Mouse (Mus musculus): ENCODE measurements at regions not wholly inside any gene's neighbourhood (a gene's known extent, or its start where the extent isn't known, plus 50 kb on each side); places are given as distances from the start of the nearest gene placed in this dataset.

DNA sequence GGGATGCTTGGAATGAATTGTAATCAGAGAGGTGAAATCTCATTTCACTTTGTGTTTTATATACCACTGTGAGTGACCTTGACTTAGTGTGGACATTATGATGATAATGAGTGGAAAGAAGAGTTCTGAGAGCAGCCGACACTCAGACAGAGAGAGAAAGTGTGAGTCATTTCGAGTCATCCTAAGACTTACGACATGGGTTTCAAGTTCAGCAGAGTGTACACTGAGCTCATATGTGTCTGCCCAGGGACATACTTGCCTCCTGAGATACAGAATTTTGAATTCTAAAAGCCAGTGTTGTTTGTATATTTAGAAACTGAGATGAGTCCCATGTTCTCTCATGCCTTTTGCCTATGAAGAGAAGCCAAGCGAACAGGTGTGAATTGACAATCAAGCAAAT is 126.6 kb downstream of the Anxa5 start:
- Histone ChIP-seq H3K27me3 (ENCODE audit: control insufficient read depth, insufficient read depth, low read length) (no peaks in the 10 kb centered on the region), H3K9me3 (replicated peaks; ENCODE audit: control insufficient read depth, low read length) (no peaks in the 10 kb centered on the region), H3K4me3 (ENCODE audit: low read depth, low read length) (no peak overlapping the region), H3K9ac (replicated peaks; ENCODE audit: low read length) (no peak overlapping the region), H3K27ac (replicated peaks; ENCODE audit: low read depth, low read length) (no peak overlapping the region), H3K4me1 (ENCODE audit: control insufficient read depth, insufficient read depth, low read length) (no peaks in the 10 kb centered on the region), H3K4me2 (ENCODE audit: low read depth, low read length) (no peak overlapping the region), H3K36me3 (replicated peaks; ENCODE audit: control insufficient read depth, insufficient read depth, low read depth, low read length) (no peaks in the 10 kb centered on the region)
- DNase-seq (ENCODE audit: low spot score) (no peak), ATAC-seq (replicated peaks; ENCODE audit: insufficient number of reproducible peaks, low FRiP score, low TSS enrichment, low read depth) (no peak)
- 94% methylated on average over 4 of the region's 4 CpGs for WGBS

- no peaks in the 10 kb centered on the region for H3K27me3 ChIP-seq (ENCODE audit: control insufficient read depth, insufficient read depth, low read length)
- no peaks in the 10 kb centered on the region for H3K9me3 ChIP-seq (replicated peaks; ENCODE audit: control insufficient read depth, low read length)
- H3K4me2 ChIP-seq (ENCODE audit: low read depth, low read length): no peak overlapping the region
- no peaks in the 10 kb centered on the region for H3K36me3 ChIP-seq (replicated peaks; ENCODE audit: control insufficient read depth, insufficient read depth, low read depth, low read length)
- H3K4me1 ChIP-seq (ENCODE audit: control insufficient read depth, insufficient read depth, low read length): no peaks in the 10 kb centered on the region
- DNase-seq (ENCODE audit: low spot score): no peak
- ATAC-seq (replicated peaks; ENCODE audit: insufficient number of reproducible peaks, low FRiP score, low TSS enrichment, low read depth): no peak
- H3K9ac ChIP-seq (replicated peaks; ENCODE audit: low read length): no peak overlapping the region
- H3K4me3 ChIP-seq (ENCODE audit: low read depth, low read length): no peak overlapping the region
- H3K27ac ChIP-seq (replicated peaks; ENCODE audit: low read depth, low read length): no peak overlapping the region
- WGBS: 74% methylated on average over 6 of the region's 6 CpGs
Measured at GRCm38 (mm10) chr3:36340889-36341533, 118.9 kb upstream of the Qrfpr start.

GRCm38 (mm10) chr3:36339656-36340055 is 117.5 kb upstream of the Qrfpr start:
- Histone ChIP-seq H3K9me3 (replicated peaks; ENCODE audit: control insufficient read depth, low read length) (no peaks in the 10 kb centered on the region), H3K36me3 (replicated peaks; ENCODE audit: control insufficient read depth, insufficient read depth, low read depth, low read length) (no peaks in the 10 kb centered on the region)

DNA sequence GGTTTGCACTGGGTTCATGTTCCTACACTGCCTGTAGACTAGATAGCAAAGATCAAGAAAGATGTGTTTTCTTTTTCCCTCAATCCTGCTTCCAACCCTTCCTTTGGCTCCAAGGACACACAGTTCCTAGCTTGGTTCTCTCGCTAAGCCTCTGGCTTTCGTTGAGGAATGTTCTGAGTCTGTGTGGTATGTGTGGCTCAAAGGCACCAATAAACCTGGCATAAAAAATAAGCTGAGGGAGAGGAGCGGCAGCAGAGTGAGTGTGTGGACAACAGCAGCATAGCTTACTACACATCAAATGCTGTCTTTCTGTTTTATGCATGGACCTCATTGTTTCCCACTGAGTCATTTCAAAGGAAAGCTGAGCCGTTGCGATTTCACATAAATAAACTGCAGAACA is 112.2 kb upstream of the Qrfpr start:
- H3K36me3 ChIP-seq (replicated peaks; ENCODE audit: control insufficient read depth, insufficient read depth, low read depth, low read length): no peaks in the 10 kb centered on the region
- no peaks in the 10 kb centered on the region for H3K9me3 ChIP-seq (replicated peaks; ENCODE audit: control insufficient read depth, low read length)
- H3K4me3 ChIP-seq (ENCODE audit: low read depth, low read length): no peak overlapping the region
- H3K27ac ChIP-seq (replicated peaks; ENCODE audit: low read depth, low read length): no peak overlapping the region
- H3K4me1 ChIP-seq (ENCODE audit: control insufficient read depth, insufficient read depth, low read length): no peaks in the 10 kb centered on the region
- ATAC-seq (replicated peaks; ENCODE audit: insufficient number of reproducible peaks, low FRiP score, low TSS enrichment, low read depth) (no peak), DNase-seq (ENCODE audit: low spot score) (no peak)
- no peaks in the 10 kb centered on the region for H3K27me3 ChIP-seq (ENCODE audit: control insufficient read depth, insufficient read depth, low read length)
- H3K4me2 ChIP-seq (ENCODE audit: low read depth, low read length): no peak overlapping the region
- no peak overlapping the region for H3K9ac ChIP-seq (replicated peaks; ENCODE audit: low read length)
- 83% methylated on average over 5 of the region's 5 CpGs for WGBS

More at GRCm38 (mm10) chr3:36339656-36340055, 117.5 kb upstream of the Qrfpr start:
- no peak overlapping the region for H3K4me3 ChIP-seq (ENCODE audit: low read depth, low read length)
- H3K27ac ChIP-seq (replicated peaks; ENCODE audit: low read depth, low read length): no peak overlapping the region
- H3K4me1 ChIP-seq (ENCODE audit: control insufficient read depth, insufficient read depth, low read length): no peaks in the 10 kb centered on the region
- H3K9ac ChIP-seq (replicated peaks; ENCODE audit: low read length): no peak overlapping the region
- no peak overlapping the region for H3K4me2 ChIP-seq (ENCODE audit: low read depth, low read length)
- 89% methylated on average over 5 of the region's 5 CpGs for WGBS
- H3K27me3 ChIP-seq (ENCODE audit: control insufficient read depth, insufficient read depth, low read length): no peaks in the 10 kb centered on the region
- no peak for ATAC-seq (replicated peaks; ENCODE audit: insufficient number of reproducible peaks, low FRiP score, low TSS enrichment, low read depth)
- no peak for DNase-seq (ENCODE audit: low spot score)

GRCm38 (mm10) chr3:36332016-36332415 is 109.9 kb upstream of the Qrfpr start:
- 89% methylated on average over 6 of the region's 6 CpGs for WGBS
- no peaks in the 10 kb centered on the region for H3K4me1 ChIP-seq (ENCODE audit: control insufficient read depth, insufficient read depth, low read length)
- no peak overlapping the region for H3K4me2 ChIP-seq (ENCODE audit: low read depth, low read length)
- H3K9me3 ChIP-seq (replicated peaks; ENCODE audit: control insufficient read depth, low read length): no peaks in the 10 kb centered on the region
- ATAC-seq (replicated peaks; ENCODE audit: insufficient number of reproducible peaks, low FRiP score, low TSS enrichment, low read depth) (no peak), DNase-seq (ENCODE audit: low spot score) (no peak)
- no peaks in the 10 kb centered on the region for H3K36me3 ChIP-seq (replicated peaks; ENCODE audit: control insufficient read depth, insufficient read depth, low read depth, low read length)
- no peak overlapping the region for H3K9ac ChIP-seq (replicated peaks; ENCODE audit: low read length)
- H3K4me3 ChIP-seq (ENCODE audit: low read depth, low read length): no peak overlapping the region
- H3K27me3 ChIP-seq (ENCODE audit: control insufficient read depth, insufficient read depth, low read length): no peaks in the 10 kb centered on the region
- H3K27ac ChIP-seq (replicated peaks; ENCODE audit: low read depth, low read length): no peak overlapping the region

GRCm38 (mm10) chr3:36330656-36331055 is 108.5 kb upstream of the Qrfpr start:
- H3K4me2 ChIP-seq (ENCODE audit: low read depth, low read length): no peak overlapping the region
- H3K4me1 ChIP-seq (ENCODE audit: control insufficient read depth, insufficient read depth, low read length): no peaks in the 10 kb centered on the region
- no peak overlapping the region for H3K27ac ChIP-seq (replicated peaks; ENCODE audit: low read depth, low read length)
- no peaks in the 10 kb centered on the region for H3K27me3 ChIP-seq (ENCODE audit: control insufficient read depth, insufficient read depth, low read length)
- no peaks in the 10 kb centered on the region for H3K9me3 ChIP-seq (replicated peaks; ENCODE audit: control insufficient read depth, low read length)
- H3K4me3 ChIP-seq (ENCODE audit: low read depth, low read length): no peak overlapping the region
- ATAC-seq (replicated peaks; ENCODE audit: insufficient number of reproducible peaks, low FRiP score, low TSS enrichment, low read depth): no peak
- H3K36me3 ChIP-seq (replicated peaks; ENCODE audit: control insufficient read depth, insufficient read depth, low read depth, low read length): no peaks in the 10 kb centered on the region
- 31% methylated on average over 9 of the region's 9 CpGs for WGBS
- H3K9ac ChIP-seq (replicated peaks; ENCODE audit: low read length): no peak overlapping the region
- peak; percentile 68 for DNase-seq (ENCODE audit: low spot score)

DNA sequence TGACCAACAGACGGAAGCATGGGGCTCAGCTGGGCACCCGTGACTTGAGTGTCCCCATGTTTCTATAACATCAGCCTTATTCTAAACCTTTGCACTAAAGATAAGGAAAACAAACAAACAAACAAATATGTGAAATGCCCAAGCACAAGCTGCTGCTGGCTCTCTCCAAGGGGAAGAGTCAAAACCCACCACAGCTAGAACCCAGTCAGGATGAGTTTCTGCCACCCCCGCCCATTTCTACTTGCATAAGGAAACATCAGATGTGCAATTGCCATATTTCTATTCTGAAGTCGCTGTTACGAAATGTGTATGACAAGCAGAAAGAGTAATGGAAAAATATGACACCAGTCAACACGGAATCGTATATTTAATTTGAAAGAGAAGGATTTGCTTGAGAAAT is 107.5 kb upstream of the Qrfpr start:
- H3K27ac ChIP-seq (replicated peaks; ENCODE audit: low read depth, low read length): no peak overlapping the region
- H3K4me3 ChIP-seq (ENCODE audit: low read depth, low read length): no peak overlapping the region
- no peaks in the 10 kb centered on the region for H3K27me3 ChIP-seq (ENCODE audit: control insufficient read depth, insufficient read depth, low read length)
- no peak for DNase-seq (ENCODE audit: low spot score)
- ATAC-seq (replicated peaks; ENCODE audit: insufficient number of reproducible peaks, low FRiP score, low TSS enrichment, low read depth): no peak
- H3K4me2 ChIP-seq (ENCODE audit: low read depth, low read length): no peak overlapping the region
- no peaks in the 10 kb centered on the region for H3K4me1 ChIP-seq (ENCODE audit: control insufficient read depth, insufficient read depth, low read length)
- H3K36me3 ChIP-seq (replicated peaks; ENCODE audit: control insufficient read depth, insufficient read depth, low read depth, low read length): no peaks in the 10 kb centered on the region
- H3K9me3 ChIP-seq (replicated peaks; ENCODE audit: control insufficient read depth, low read length): no peaks in the 10 kb centered on the region
- 85% methylated on average over 7 of the region's 7 CpGs for WGBS
- H3K9ac ChIP-seq (replicated peaks; ENCODE audit: low read length): no peak overlapping the region

DNA sequence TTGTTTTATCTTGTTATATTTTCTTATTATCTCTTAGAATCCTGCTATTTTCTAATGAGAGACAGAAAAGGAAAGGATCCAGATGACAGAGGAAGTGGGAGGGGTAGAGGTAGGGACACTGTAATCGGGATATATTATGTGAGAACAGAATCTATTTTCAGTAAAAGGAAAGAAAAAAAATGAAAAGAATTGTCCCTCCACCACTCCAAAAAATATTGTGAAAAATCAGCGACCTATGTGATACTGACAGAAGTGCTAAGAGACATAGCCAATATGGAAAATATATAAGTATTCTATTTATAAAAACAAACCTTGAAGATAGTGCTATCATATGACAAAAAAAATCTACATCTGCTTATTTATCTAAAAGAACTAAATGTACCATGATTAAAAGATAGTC is 106.8 kb upstream of the Qrfpr start:
- no peak for DNase-seq (ENCODE audit: low spot score)
- H3K9me3 ChIP-seq (replicated peaks; ENCODE audit: control insufficient read depth, low read length): no peaks in the 10 kb centered on the region
- WGBS: 75% methylated on average over 2 of the region's 2 CpGs

More for the DNA sequence above, 106.8 kb upstream of the Qrfpr start:
- Histone ChIP-seq H3K27ac (replicated peaks; ENCODE audit: low read depth, low read length) (no peak overlapping the region), H3K36me3 (replicated peaks; ENCODE audit: control insufficient read depth, insufficient read depth, low read depth, low read length) (no peaks in the 10 kb centered on the region), H3K4me1 (ENCODE audit: control insufficient read depth, insufficient read depth, low read length) (no peaks in the 10 kb centered on the region), H3K9ac (replicated peaks; ENCODE audit: low read length) (no peak overlapping the region), H3K4me2 (ENCODE audit: low read depth, low read length) (no peak overlapping the region), H3K27me3 (ENCODE audit: control insufficient read depth, insufficient read depth, low read length) (no peaks in the 10 kb centered on the region), H3K4me3 (ENCODE audit: low read depth, low read length) (no peak overlapping the region)
- no peak for ATAC-seq (replicated peaks; ENCODE audit: insufficient number of reproducible peaks, low FRiP score, low TSS enrichment, low read depth)
